Mouse (Mus musculus) heart, adult 11 months (tissue): ENCODE measurements around the gene Zfp526.
A peak's percentile ranks its signal among the peaks of the same experiment; 100 is the strongest.

Source experiments
- DNase-seq: peaks from one replicate; pipeline ENCODE4 v3.0.0; 2022

Zfp526 gene

DNA sequence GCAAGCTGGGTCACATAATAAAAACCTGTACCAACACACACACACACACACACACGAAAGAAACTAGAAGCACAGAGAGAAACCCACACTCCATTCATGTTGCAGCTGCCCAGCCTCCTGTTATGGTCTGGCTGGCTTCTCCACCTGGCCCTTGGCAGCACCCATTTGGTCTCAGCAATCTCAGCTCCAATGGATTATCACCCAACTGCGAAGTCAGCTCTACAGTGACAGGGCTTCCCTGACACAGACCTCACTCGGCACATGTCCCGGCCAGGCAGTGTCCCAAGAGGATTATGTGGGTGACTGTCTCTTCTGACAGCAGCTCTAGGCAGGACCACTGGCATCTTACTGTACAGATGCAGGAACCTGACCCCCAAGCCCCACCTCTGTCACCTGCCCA lies 10.7 kb upstream of the Zfp526 start:
- DNase-seq = peak; percentile 92

DNA sequence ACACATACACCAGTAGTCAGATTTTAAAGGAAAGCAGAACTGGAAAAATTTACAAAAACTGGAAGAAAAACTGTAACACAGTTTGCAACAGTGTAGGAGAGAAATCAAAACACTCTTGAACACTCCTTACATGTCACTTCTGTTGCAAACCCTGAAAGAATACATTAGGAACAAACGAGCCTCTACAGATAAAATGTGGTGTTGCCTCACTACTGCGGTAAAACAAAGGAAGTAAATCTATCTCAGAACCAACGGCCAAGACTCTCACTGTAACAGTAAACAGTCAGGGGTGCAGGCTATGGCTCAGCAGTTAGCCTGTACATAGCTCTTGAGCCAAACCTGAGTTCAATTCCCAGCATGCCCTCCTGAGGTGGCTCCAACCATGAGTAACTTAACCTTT lies 8.1 kb upstream of the Zfp526 start:
- DNase-seq = no peak

DNA sequence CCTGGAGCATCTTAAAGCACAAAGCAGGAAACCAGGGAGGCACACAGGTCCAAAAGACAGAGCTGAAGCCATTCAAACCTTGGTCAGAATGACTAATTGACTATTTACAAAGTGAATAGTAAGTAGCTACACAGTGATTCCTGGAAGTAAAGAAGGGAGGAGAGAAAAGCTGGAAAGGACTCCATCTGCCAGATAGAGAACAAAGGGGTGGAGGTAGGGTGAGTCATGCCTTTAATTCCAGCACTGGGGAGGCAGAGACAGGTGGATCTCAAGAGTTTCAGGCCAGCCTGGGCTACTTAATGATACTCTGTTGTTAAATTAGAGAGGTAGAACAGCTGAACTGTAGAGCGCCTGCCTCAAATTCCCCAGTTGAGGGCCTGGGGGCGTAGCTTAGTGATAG lies 7.1 kb upstream of the Zfp526 start:
- DNase-seq = no peak

DNA sequence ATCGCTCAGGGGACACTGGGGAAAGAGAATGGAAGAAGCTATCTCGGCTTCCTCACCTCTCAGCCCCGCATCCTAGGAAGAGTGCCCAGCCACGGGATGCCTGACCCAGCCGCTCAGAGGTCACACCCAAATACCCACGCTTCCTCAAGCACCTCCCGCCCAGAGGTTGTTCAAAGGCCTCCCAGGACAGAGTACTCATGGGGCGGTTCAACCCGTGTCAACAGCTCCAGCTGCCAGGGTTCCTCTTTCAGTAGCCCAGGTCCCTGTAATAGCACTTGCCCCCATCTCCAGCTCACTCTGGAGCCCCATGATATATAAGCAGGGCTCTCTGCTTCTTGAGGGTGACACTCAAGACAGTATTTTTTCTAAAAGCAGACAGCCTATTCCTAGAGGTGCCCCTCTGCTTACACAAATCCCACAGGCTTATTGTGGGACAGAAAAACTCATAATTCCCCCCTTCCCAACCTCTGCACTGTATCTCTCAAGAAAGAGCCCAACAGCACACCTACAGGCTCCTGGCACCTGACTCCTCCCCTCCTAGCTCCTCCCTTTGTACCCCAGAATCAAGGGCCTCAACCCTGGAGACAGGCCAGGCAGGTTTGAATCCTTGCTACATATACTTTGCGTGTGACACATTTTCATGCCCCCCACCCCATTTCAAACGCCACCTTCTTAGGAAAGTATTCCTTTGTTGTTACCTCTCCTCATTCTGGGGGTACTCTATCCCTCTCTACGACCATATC lies 3.4 kb upstream of the Zfp526 start:
- DNase-seq = no peak

DNA sequence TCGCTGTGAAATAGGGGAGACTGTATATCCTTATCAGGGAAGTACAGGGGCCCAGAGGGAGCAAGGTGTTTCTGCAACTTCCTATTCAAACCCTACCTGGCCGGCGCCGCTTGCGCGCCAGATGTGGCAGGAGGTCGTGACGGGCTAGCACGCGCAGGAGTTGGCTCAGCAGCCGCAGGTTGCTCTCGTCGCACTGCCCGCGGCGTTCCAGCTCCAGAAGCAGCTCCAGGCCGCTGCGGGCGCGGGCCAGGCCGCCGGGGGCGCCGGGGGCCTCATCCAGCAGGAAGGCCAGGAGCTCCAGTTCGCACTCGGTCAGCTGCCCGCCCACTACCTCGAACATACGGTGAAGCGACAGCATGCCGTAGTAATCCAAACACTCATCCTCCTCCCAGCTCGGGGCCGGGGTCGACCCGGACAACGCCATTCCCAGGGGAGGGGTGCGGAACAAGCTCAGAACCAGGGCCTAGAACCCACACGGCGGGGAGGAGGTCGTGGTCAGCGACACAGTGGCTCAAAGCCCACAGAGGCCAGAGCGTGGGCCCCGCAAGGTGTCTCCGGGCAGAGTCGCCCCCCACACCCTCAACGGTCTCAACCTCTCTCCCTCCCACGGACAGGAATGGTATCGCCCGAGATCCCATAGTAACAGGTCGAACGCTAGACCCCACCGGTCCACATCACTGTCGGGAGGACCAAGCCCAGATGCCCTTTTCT lies 2.4 kb upstream of the Zfp526 start:
- DNase-seq = peak; percentile 96

DNA sequence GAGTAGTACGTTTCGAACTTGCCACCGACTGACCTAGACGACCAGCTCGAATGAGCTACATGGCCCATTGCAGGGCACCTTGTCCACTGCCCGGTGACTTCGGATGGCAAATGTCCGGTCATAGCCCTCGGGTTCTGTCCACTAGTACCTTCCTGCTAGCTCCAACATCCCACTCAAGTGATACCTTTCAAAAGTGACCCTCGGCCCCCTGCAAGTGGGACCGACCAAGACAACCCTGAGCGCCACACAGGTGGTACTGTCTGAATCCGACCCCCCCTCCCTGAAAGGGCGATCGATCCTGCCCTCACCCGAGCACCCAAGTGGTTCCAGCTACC lies 1.8 kb upstream of the Zfp526 start:
- DNase-seq = no peak

DNA sequence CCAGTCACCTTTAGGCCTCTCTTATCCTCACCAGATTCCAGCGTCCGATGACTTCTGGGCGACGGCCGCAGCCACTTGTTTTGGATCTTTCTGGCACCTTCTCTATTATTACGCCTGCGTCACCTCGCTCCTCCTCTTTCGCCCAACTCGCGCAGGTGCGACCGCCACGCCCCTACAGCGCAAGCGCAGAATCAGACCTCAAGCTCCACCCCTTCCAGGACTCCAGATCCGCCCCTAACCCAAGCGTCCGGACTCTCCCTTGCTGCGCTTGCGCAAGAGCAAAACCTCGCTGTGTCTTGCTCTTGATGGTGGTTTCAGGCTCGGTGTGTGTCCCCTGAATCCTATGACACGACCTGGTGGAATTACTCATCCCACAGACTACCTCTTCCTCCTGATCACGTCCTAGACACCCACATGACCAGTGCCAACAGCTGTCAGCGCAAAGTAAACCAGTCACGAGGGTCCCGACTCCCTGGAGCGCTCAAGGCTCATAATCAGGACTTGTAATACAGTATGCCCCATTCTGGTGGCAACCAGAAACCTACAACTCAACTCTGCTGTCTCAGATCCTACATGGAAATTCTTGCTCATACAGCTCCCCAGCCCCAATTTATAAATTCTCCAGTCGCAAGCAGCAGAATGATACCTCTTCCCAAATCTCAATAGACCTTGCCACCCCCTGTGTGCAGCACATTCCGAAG lies 1.3 kb upstream of the Zfp526 start:
- peak; percentile 100 for DNase-seq

DNA sequence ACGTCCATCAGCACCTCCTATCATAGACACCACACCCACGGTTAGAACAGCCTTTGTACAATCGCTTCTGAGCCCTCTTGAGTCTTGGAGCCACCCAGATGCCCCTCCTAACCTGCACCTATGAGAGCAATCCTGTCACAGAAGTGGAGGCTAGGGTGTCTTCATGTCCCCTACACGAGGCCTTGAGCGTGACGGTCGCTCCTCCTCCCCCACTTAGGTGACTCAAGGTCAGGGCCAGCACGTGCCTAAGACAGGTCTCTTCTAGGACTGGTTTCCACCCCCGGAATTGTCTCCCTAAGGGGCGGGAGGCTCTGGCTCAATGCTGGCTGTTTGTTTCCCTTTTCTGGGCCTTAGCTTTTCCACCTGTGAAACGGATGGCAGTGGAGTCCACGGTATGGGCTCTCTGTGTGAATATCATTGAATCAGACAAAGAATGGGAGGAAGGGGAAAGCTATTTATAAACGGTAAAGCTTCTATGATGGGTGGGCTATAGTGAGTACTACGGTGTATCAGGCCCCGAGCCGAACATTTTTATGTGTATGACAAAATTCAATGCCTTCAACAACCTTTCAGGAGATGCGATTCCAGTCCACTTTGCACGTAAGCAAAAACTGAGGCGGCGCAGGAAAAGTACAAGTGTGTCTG lies 646 bp upstream of the Zfp526 start, which contains the start of gene Dedd2:
Dedd2 (minus strand) TSS at position 159 of the 645 bp plus-strand sequence.
- peak; percentile 98 for DNase-seq

DNA sequence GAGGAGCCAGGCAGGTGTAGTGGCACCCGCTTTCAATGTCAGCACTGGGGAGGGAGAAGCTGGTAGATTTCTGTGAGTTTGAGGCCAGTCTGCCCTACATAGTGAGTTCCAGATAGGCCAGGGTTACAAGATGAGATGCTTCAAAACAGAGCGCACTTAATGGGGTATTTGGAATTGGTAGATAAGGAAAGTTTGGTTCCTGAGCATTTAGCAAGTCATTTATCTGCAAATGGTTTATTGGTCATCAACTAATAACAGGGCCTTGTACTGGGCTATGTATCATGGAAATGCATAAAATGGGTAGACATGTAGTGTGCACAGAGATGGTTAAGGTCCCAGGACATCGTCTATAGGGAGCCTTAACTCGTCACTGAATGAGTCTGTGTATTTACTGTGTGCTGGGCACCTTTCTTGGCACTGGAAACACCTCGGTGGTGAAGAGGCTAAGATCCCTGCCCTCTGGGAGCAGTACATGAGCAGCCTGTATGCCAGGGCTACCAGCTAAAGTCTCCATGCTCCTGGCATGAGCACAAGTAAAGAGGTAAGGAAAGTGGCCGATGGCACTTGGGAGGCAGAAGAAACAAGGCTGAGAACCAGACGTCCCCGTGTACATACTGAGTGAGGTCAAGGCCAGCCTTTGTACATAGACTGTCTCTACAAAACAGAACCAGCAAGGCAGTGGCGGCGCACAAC lies 1.2 kb downstream of the Zfp526 start:
- no peak for DNase-seq

DNA sequence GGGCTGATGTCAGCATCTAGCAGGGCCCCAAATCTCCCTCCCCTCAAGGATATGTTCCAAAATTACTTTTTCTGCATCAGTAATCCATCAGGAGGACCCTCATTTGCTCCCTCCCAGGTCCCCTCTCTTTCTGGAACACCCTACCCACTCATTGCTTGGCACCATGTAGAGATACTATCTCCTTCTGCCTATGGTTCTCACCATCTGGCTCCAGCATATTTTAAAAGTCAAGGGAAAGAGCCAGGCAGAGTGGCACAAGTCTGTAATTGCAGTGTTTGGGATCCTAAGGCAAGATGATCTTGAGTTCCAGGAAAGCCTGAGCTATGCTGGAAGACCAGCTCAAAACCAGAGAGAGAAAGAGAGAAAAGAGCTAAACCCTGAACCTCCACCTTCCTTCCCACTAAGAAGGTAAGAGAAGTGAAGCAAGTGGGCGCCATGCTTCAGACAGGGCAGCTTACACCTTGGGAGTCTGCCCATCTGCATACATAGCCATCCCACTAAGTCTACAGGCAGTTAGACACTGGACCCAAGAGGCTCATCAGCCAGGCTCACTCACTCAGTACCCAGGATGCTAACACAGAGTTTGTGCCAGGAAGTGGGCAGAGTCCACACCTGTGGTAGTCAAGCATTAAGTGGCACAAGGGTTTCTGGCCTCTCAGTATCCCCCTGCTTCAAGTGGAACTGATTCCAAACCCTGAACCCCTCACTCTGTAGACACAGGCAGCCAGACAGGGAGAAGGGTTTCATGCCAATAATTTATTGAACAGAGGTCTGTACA lies 6.5 kb downstream of the Zfp526 start:
- no peak for DNase-seq

DNA sequence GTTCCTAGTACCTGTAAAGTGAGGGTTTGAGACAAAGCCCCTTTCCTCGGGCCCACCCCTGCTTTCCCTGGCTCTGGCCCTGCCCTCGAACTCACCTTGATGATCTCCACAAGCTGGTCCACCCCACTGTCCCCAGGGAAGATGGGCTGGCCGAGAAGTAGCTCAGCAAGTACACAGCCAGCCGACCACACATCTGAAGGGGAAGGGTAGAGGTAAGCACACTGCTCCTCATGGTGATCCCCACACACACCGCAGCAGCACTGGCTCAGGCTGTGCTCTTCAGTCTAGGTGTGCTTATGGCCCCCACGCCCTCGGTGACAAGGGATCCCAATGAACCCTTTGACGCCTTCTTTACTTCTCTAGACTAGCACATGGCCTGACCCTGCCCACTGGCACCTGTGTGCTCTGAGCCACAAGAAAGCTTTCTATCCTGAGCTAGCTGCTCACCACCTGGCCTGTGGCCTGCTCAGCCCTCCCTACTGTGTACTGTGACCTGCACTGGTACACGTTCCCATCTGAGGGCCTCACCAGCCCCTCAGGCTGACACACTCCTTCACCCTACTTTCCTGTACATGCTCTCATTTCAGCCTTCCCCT lies 9.6 kb downstream of the Zfp526 start:
- peak; percentile 90 for DNase-seq

DNA sequence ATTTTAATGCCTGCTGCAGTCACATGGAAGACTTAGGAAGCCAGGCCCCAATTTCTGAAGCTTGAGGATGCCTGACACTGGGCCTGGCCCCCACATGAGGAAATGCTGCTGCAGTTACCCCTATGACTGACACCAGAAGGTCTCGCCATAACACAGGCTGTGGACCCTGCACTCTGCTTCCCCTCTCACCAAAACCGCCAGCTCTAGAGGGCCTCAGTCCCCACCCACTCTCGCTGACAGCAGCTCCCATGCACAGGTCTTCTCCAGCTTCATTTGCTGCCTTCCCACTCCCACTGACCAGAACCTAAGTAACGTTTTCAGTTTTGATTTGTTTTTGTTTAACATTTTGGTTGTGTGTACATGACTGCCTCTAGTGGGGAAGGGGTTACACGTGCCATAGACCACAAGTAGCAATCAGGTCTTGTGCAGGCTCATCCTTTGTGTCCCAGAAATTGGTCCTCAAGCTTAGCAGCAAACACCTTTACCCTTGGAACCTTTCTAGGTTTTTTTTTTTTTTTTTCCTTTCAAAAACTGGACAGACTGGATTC lies 10.9 kb downstream of the Zfp526 start:
- DNase-seq = no peak

DNA sequence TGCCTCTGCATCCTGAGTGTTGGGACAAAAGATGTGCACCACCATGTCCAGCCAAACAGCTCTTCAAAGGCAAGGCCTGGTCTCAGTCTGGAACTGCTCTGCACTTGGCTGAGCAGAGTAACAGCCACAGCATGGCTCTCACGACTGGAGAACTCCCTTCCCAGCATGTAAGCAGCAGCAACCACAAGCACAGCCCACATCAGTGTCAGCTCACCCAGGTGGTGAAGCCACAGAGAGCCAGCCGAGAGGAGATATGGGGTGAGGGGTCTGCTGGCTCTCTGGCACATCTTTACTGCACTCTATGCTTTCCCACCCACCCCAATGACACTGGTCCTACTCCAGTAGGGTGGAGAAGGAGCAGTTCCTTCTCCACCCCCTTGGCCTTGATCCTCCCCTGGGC lies 11.8 kb downstream of the Zfp526 start:
- no peak for DNase-seq

DNA sequence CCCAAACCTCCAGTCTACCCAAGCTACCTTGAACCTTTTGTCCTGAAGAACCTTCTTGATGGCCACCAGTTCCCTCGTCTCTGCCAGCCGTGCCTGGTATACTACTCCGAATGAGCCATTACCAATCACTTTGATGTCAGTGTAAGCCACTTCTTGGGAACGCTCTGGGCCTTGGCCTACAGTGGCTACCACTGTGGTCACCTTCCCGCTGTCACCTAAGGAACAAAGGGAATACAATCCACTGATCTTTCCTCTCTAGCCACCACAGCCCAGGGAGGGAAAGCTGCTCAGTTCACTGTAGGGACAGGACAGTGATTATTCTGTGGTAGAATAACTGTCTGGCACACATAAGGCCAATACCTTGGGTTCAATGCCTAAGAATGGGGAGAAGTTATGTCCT lies 14.3 kb downstream of the Zfp526 start:
- DNase-seq = peak; percentile 85

DNA sequence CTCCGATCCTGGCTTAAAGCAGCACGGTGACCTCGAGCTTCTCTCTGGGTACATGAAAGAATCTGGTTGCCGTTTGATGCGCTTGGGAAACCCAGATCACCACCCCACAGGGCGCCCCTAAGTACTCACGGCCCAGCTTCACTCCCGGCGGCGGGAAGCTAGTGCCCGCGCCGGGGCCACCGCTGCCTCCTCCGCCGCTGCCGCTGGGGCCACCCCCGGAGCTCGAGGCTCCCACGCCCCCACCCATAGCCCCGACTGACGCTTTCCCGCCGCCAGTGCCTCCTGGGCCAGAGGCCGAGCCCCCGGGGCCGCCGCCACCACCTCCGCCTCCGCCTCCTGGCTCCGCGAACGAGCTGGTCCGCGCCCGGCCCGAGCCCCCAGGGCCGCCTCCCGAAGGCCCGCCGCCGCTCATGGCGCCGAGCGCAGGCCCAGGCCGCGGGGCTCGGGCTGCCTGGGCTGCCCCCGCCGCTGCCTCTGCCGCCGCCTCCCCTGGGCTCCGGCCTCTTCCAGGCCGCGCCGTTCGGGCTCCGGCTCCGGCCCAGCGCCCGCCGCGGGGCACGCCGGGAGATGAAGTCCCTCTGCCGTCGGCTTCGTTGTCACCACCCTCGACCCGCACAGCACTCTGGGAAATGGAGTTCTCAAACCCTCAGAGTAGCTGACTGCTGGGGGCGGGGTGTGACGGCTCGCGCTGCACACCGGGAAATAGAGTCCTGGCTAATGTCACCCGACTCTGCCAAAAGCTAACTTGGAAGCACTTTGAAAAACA lies 16.2 kb downstream of the Zfp526 start, which contains the start of gene Gsk3a:
Gsk3a (minus strand) TSS at position 603 of the 766 bp plus-strand sequence.
- peak; percentile 100 for DNase-seq

DNA sequence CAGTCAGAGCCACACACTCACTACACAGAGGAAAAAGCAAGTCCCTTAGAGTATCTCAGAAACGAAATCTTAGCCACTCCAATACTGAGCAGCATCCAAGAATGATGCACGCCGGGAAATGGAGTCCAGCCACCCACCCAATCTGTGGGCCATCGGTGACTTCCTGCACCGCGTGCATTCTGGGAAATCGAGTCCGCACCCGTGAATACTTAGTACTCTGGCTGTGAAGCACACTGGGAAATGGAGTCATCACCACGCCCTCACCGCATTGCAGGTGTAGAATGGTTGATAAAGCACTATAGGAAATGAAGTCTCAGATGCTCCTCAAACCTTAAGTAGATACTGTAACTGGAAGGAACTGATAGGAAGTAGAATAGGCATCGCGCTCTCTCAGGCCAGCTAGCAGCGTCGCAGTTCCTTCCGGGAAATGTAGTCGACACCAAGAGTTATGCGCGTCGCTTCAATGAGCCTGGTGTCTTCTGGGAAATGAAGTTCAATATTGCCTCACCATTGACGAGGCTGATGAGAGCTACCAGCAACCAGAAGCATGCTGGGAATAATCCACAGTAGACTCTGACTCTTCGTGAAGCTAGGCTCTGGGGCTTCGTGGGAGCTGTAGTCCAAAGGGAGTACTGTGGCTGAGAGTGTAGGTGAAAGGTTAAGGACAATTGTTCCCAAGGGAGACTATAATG lies 16.9 kb downstream of the Zfp526 start:
- DNase-seq = peak; percentile 99

DNA sequence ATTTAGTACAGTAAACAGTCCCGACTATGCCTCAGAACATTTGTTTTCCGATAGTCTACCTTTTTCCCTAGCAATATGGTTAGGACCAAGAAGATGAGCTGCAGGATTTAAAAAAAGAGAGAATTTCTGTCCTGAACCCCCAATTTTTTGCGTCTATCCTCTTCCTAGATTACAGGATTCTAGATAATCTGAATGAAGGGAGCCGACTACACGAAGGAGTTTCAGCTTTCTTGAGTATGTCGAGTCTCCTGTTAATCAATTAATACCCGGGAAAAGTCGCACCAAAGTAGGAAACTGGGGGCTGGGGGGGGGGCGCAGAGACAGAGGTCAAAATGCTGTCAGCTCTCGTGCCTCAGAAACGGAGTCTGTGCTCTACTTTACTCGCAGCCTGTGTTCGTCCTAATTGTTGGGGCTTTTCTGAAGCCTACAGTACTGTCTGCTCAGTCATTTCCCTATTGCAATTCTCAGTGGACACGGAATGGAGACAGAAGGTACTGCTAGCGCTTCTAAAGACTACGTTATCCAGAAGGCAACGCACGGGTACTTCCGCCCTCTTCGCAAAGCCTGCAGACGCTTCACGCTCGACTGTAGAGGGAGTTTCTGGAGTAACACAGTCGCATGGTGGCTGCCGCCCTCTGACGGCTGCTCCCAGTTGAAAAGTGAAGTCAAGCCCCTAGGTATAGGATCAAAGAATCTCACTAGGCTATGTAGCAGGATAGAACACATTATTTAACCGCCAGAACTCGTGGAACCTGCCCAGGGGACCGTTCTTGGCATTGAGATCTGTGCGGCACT lies 17.8 kb downstream of the Zfp526 start:
- peak; percentile 99 for DNase-seq

DNA sequence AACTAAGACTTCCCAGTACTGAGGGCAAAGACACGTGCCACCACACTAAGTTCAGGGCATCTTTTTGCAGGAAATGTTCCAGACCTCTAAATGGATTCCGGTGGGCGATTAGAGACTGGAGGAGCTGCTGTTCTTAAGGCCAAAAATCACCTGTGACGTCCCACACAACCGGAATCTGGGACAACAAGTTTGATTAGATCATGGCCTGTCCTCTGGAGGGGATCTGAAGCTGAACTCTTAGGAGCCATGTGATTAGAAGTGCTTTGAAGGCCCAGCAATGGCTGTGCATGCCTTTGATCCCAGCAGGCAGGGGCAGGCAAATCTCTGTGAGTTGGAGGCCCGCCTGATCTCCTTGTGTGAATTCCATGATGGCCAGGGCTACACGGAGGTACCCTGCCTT lies 19.4 kb downstream of the Zfp526 start:
- DNase-seq = peak; percentile 92

DNA sequence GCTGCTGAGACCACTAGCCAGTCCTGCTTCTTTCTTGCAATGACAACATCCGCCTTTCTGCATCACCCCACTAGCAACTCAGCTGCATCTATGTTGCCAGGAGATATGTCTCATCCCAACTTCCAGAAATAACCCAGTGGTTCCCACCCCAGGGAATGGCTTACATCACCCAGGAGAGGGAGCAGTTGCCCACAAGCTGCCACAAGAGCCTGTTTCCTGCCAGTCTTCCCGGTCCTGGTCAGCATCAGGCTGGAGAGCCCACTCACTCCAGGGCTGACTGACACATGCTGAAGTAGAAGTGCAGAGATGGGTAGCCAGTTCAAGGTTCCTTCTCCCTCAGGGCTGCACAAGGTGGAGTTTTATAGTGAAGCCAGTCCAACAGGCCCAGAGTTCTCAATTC lies 19.8 kb downstream of the Zfp526 start:
- DNase-seq = peak; percentile 97
